Mouse (Mus musculus): ENCODE results near the gene Serpinb6a. TPM values are rescaled to one million over a fixed set of nuclear protein-coding genes. Genes with fewer than 3 reads are reported as not detected.

The Serpinb6a gene
- polyA plus RNA-seq, 1 experiment from 2014 or later = 24.1 TPM

DNA sequence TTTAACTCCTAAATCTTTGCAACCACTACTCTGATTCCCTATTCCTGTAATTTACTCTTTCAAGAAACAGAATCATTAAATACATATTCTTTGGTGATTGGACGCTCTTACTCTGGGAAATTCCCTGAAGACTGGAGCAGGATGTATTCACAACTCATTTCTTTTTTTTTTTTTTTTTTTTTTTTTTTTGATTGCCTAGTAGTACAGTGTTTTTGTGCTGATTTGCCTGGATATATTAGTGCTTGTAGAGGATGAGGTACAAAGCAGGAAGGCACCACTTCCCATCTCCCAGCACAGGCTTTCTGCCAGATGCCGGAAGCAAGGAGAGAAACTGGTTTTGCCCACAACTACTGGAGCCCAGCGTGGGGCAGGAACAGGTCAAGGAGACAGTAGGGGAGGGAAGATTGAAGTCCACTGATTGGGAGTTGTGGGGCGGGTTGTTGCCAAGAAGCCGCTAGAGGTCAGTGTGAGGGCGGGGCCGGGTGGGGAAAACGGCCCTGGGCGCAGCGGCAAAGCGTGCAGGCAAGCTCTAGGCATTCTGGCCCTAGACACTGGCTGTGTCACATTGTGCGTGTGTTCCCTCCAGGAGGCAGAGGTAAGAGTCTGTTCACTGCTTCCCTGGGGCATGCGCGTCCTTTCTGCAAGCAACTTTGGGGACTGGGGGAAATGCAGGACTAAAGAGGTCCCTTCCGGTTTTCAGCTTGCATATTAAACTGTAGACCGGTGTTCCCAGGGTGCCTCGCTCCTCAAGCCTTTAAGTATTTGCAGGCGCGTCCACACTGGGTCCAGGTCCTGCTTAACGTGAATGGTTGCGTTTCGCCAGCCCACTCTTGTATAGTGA, 38.2 kb downstream of the Serpinb6a start, which contains the start of gene Nqo2:
Gene Nqo2 (plus strand): TSS at position 482 of the 841 bp plus-strand sequence.
- no peaks in the 10 kb centered on the region for H3K9me3 ChIP-seq (ENCODE audit: control insufficient read depth, low read length)
- H3K27me3 ChIP-seq (replicated peaks; ENCODE audit: control insufficient read depth, insufficient read depth, low read length) = no peaks in the 10 kb centered on the region
- peak within 1 kb of the TSS; percentile 67 for H3K4me3 ChIP-seq (ENCODE audit: low read depth, low read length)
- DNase-seq (ENCODE audit: low spot score) (peak; percentile 85), ATAC-seq (replicated peaks; ENCODE audit: low FRiP score) (peak; percentile 87)
- 3% methylated on average over 22 of the region's 22 CpGs for WGBS
- H3K36me3 ChIP-seq (ENCODE audit: control insufficient read depth, insufficient read depth, low read length) = no peaks in the 10 kb centered on the region
- H3K9ac ChIP-seq (ENCODE audit: low read depth, low read length) = peak within 1 kb of the TSS; percentile 79
- H3K27ac ChIP-seq (ENCODE audit: low read depth, low read length) = peak within 1 kb of the TSS; percentile 87
- peaks cover 10% of the 10 kb centered on the region; the same call in 1 of the 2 replicates for H3K4me1 ChIP-seq (replicated peaks; ENCODE audit: control insufficient read depth, insufficient read depth, low read length)
- H3K4me2 ChIP-seq = peak within 1 kb of the TSS; percentile 69

DNA sequence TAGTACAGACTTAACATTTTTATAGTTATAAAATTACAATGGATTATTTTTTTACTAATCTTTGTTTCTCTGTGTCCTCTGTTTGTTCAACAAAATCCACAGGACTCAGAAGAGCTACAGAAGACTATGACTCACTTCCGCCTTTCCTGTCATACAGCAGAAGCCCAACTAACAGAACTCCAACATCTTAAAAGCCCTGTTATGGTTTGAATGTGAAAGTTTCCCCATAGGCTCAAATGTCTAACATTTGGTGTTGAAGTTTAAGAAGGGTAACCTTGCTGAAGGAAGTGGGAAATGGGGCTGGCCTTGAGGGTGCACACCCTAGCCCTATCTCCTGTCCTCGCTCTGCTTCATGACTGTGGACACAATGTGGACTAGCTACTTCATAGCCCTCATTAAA, 42.8 kb downstream of the Serpinb6a start:
- H3K4me2 ChIP-seq = no peak overlapping the region
- ATAC-seq (replicated peaks; ENCODE audit: low FRiP score) (no peak), DNase-seq (ENCODE audit: low spot score) (no peak)
- no peaks in the 10 kb centered on the region for H3K27me3 ChIP-seq (replicated peaks; ENCODE audit: control insufficient read depth, insufficient read depth, low read length)
- H3K4me3 ChIP-seq (ENCODE audit: low read depth, low read length) = no peak overlapping the region
- H3K36me3 ChIP-seq (ENCODE audit: control insufficient read depth, insufficient read depth, low read length) = no peaks in the 10 kb centered on the region
- H3K4me1 ChIP-seq (replicated peaks; ENCODE audit: control insufficient read depth, insufficient read depth, low read length) = no peaks in the 10 kb centered on the region
- H3K27ac ChIP-seq (ENCODE audit: low read depth, low read length) = no peak overlapping the region
- H3K9me3 ChIP-seq (ENCODE audit: control insufficient read depth, low read length) = no peaks in the 10 kb centered on the region
- 85% methylated on average over 2 of the region's 2 CpGs for WGBS
- no peak overlapping the region for H3K9ac ChIP-seq (ENCODE audit: low read depth, low read length)

DNA sequence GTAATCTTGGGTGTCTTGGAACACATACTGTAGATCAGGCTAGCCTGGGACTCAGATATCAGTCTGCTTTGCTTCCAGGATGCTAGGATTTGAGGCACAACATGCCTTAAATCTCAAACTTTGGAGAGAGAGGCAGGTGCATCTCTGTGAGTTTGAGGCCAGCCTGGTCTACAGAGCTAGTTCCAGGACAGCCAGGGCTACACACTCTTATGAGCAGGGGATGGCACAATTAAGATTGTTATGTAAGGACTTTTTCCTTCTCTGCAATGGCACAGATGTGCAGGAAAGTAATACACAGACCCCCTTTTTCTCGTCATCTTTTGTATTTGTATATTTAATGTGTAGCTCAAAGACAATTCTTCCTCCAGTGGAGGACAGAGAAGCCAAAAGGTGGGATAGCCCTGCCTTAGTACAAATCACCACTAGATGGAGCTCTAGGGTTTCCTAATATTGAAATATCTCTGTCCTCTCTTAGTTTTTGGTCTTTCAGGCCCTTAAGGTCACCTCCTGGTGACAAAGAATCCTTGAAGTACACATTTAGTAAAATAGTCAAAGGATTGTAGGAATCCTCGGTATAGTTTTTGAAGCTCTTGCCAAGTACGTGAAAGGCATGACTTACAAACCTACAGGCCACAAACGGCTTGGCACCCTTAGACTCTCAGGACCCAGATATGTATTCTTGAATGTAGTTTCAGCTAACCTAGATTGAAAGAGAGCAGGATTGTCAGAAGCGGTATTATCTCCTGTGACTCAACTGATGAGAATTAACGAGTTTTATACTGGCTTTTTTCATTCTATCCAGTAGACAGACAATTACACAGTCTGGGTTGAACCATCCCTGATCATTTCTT, 45.8 kb downstream of the Serpinb6a start:
- no peak; the same call in 1 of the 2 replicates for ATAC-seq (replicated peaks; ENCODE audit: low FRiP score)
- DNase-seq (ENCODE audit: low spot score) = no peak

DNA sequence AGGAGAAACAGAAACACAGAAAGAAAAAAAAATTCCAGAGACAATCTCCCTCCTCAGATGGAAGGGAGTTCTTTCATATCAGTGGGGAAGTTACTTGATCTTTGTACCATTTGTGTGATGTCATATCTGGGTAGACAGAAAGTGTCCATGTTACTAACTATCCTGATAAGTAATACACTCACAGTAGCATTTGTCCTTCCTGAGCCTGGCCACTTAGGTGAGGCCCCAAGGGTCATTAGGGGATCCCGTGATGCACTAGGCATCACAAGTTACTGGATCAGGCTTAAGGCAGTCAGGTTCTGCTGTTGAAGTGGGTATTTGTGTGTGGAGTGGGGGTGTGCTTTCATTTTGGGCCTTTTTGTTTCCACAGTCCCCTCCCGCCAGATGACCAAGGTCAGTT, 49.6 kb downstream of the Serpinb6a start:
- DNase-seq (ENCODE audit: low spot score) (no peak), ATAC-seq (replicated peaks; ENCODE audit: low FRiP score) (no peak)
- Histone ChIP-seq H3K27me3 (replicated peaks; ENCODE audit: control insufficient read depth, insufficient read depth, low read length) (no peaks in the 10 kb centered on the region), H3K4me2 (no peak overlapping the region), H3K4me1 (replicated peaks; ENCODE audit: control insufficient read depth, insufficient read depth, low read length) (no peaks in the 10 kb centered on the region), H3K4me3 (ENCODE audit: low read depth, low read length) (no peak overlapping the region), H3K36me3 (ENCODE audit: control insufficient read depth, insufficient read depth, low read length) (no peaks in the 10 kb centered on the region), H3K9me3 (ENCODE audit: control insufficient read depth, low read length) (no peaks in the 10 kb centered on the region), H3K27ac (ENCODE audit: low read depth, low read length) (no peak overlapping the region), H3K9ac (ENCODE audit: low read depth, low read length) (no peak overlapping the region)
- 84% methylated on average over 2 of the region's 2 CpGs for WGBS

More for the DNA sequence above, 45.8 kb downstream of the Serpinb6a start:
- H3K4me3 ChIP-seq (ENCODE audit: low read depth, low read length) = no peak overlapping the region
- H3K9me3 ChIP-seq (ENCODE audit: control insufficient read depth, low read length) = no peaks in the 10 kb centered on the region
- H3K4me1 ChIP-seq (replicated peaks; ENCODE audit: control insufficient read depth, insufficient read depth, low read length) = no peaks in the 10 kb centered on the region
- no peaks in the 10 kb centered on the region for H3K36me3 ChIP-seq (ENCODE audit: control insufficient read depth, insufficient read depth, low read length)
- H3K4me2 ChIP-seq = no peak overlapping the region
- WGBS = 39% methylated on average over 6 of the region's 6 CpGs
- no peaks in the 10 kb centered on the region for H3K27me3 ChIP-seq (replicated peaks; ENCODE audit: control insufficient read depth, insufficient read depth, low read length)
- no peak overlapping the region for H3K9ac ChIP-seq (ENCODE audit: low read depth, low read length)
- no peak overlapping the region for H3K27ac ChIP-seq (ENCODE audit: low read depth, low read length)

DNA sequence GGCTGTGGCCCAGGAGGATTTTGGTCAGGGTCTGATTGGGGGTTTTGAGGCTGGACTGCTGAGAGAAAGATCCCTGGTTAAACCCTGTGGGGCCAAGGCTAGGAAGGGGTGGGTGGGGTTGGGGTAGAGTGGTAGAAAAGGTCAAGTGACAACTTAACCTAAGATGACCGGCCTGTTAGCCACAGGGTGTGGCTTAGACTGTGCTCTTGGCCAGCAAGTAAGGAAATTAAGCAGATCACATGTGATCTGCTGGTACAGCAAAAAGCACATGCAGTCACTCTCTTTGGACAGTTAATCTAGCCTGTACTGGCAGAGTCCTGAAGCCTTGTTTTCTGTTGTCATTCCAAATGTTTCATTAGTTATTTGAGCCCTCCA, 50.5 kb downstream of the Serpinb6a start:
- H3K4me3 ChIP-seq (ENCODE audit: low read depth, low read length) = no peak overlapping the region
- H3K4me2 ChIP-seq = no peak overlapping the region
- H3K4me1 ChIP-seq (replicated peaks; ENCODE audit: control insufficient read depth, insufficient read depth, low read length) = no peaks in the 10 kb centered on the region
- 55% methylated on average over 1 of the region's 1 CpGs for WGBS
- H3K36me3 ChIP-seq (ENCODE audit: control insufficient read depth, insufficient read depth, low read length) = no peaks in the 10 kb centered on the region
- H3K27me3 ChIP-seq (replicated peaks; ENCODE audit: control insufficient read depth, insufficient read depth, low read length) = no peaks in the 10 kb centered on the region
- H3K9ac ChIP-seq (ENCODE audit: low read depth, low read length) = no peak overlapping the region
- DNase-seq (ENCODE audit: low spot score) (no peak), ATAC-seq (replicated peaks; ENCODE audit: low FRiP score) (no peak)
- no peaks in the 10 kb centered on the region for H3K9me3 ChIP-seq (ENCODE audit: control insufficient read depth, low read length)
- H3K27ac ChIP-seq (ENCODE audit: low read depth, low read length) = no peak overlapping the region

DNA sequence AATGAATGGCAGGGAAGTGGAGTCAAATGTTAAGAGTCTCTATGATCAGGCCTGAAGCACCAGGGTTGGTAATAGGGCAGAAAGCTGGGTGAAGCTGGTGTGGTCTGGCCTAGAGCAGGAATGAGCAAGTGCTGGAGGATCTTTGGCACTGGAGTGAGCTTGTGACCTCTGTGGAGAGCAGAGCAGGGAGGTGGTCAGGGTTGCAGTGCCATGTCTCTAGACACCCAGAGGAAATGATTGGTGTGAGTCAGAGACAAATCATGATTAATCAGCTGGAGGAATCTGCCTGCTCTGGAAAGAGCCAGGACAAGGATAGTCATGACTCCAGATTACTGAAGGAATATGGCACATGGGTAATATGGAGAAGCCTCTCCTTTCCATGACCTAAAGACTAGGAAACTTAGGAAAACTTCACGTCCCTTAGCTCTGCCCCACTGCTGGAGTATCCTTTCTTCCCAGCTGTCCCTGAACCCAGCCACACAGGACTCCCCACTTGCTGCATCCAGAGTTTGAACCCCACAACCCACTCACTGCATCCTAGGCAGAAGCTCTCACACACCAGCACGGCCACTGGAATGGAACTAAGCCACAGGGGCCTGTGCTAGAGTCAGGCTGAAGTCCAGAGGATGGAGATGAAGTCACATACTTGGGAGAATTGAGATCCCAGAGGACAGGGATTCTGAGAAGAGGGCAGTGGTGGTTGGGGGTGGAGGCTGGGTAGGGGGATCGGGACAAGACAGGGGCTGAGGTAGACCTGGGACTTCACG, 51.1 kb downstream of the Serpinb6a start:
- no peaks in the 10 kb centered on the region for H3K4me1 ChIP-seq (replicated peaks; ENCODE audit: control insufficient read depth, insufficient read depth, low read length)
- no peaks in the 10 kb centered on the region for H3K9me3 ChIP-seq (ENCODE audit: control insufficient read depth, low read length)
- no peaks in the 10 kb centered on the region for H3K36me3 ChIP-seq (ENCODE audit: control insufficient read depth, insufficient read depth, low read length)
- no peak overlapping the region for H3K27ac ChIP-seq (ENCODE audit: low read depth, low read length)
- H3K4me3 ChIP-seq (ENCODE audit: low read depth, low read length) = no peak overlapping the region
- H3K9ac ChIP-seq (ENCODE audit: low read depth, low read length) = no peak overlapping the region
- H3K27me3 ChIP-seq (replicated peaks; ENCODE audit: control insufficient read depth, insufficient read depth, low read length) = no peaks in the 10 kb centered on the region
- no peak for DNase-seq (ENCODE audit: low spot score)
- no peak overlapping the region for H3K4me2 ChIP-seq
- 77% methylated on average over 4 of the region's 4 CpGs for WGBS
- ATAC-seq (replicated peaks; ENCODE audit: low FRiP score) = no peak

DNA sequence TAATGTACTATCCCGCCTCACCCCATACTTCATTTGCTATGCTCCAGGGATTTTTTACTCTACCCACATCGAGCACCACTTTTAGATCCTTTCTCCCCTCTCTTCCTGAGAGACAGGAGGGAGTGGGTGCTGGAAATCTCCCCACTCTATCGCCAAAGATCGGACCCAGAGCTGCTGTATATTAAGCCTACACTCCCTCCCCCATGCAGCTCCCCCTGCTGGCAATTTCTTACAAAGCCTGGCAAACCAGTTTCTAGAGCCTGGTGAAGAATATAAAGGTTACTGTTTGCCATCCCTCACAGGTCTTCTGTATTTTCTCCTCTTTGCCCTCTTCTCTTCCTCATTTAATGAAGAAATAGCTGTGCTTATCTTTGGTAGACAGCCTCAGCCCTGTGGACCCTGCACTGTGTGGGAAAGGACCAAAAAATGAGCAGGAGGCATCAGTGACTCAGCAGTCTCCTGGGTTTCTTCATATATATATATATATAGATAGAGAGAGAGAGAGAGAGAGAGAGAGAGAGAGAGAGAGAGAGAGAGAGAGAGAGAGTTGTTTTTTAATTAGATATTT, 60.3 kb downstream of the Serpinb6a start:
- ATAC-seq (replicated peaks; ENCODE audit: low FRiP score) (peak; percentile 53; the same call in 1 of the 2 replicates), DNase-seq (ENCODE audit: low spot score) (no peak)
- H3K4me3 ChIP-seq (ENCODE audit: low read depth, low read length) = no peak overlapping the region
- 41% methylated on average over 4 of the region's 4 CpGs for WGBS
- no peak overlapping the region for H3K27ac ChIP-seq (ENCODE audit: low read depth, low read length)
- no peaks in the 10 kb centered on the region for H3K4me1 ChIP-seq (replicated peaks; ENCODE audit: control insufficient read depth, insufficient read depth, low read length)
- H3K36me3 ChIP-seq (ENCODE audit: control insufficient read depth, insufficient read depth, low read length) = no peaks in the 10 kb centered on the region
- no peaks in the 10 kb centered on the region for H3K9me3 ChIP-seq (ENCODE audit: control insufficient read depth, low read length)
- no peak overlapping the region for H3K9ac ChIP-seq (ENCODE audit: low read depth, low read length)
- no peaks in the 10 kb centered on the region for H3K27me3 ChIP-seq (replicated peaks; ENCODE audit: control insufficient read depth, insufficient read depth, low read length)
- no peak overlapping the region for H3K4me2 ChIP-seq

DNA sequence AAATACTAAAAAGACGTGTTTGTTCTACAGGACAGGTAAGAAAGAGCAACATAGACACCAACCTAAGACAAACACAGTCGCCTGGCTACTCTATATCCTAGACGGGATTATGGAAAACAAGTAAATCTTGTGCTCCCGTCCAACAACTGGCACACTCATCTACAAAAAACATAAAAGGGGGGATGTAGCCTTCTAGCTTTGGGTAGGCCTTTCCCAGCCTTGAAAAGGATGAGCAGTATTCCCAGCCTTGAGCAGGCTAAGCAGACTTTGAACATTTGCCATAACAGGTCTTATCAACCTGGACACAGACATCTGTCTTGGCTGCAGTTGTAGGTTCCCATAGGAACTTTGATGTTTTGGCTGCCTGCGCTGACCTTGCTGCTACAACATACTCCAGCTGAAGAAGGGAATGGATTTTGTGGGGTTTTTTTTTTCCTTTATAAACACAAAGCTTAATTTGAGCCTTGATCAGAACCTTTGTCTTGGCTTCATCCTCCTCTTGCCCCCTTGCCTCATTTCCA, 61.2 kb downstream of the Serpinb6a start:
- Histone ChIP-seq H3K9me3 (ENCODE audit: control insufficient read depth, low read length) (no peaks in the 10 kb centered on the region), H3K9ac (ENCODE audit: low read depth, low read length) (no peak overlapping the region), H3K27ac (ENCODE audit: low read depth, low read length) (no peak overlapping the region), H3K4me1 (replicated peaks; ENCODE audit: control insufficient read depth, insufficient read depth, low read length) (no peaks in the 10 kb centered on the region), H3K4me2 (no peak overlapping the region), H3K36me3 (ENCODE audit: control insufficient read depth, insufficient read depth, low read length) (no peaks in the 10 kb centered on the region), H3K27me3 (replicated peaks; ENCODE audit: control insufficient read depth, insufficient read depth, low read length) (no peaks in the 10 kb centered on the region), H3K4me3 (ENCODE audit: low read depth, low read length) (no peak overlapping the region)
- WGBS = 85% methylated on average over 5 of the region's 5 CpGs
- DNase-seq (ENCODE audit: low spot score) (no peak), ATAC-seq (replicated peaks; ENCODE audit: low FRiP score) (no peak)

All from liver, embryonic 11.5 days (tissue).